Mouse (Mus musculus) CH12F3 (cell line): ENCODE results near the gene Iqcf4.

Experiments
- in situ Hi-C: fragments of 300-500 bp; cut with MboI; formaldehyde crosslinking; loops from 2 replicates; pipeline ENCODE4 v1.14.3; 2020; ENCODE audit warnings: low sequenced_read_pairs

Iqcf4 gene

GRCm38 (mm10) chr9:106519909-106520308, 50.9 kb downstream of the Iqcf4 start:
- in situ Hi-C loops, result no loop called here

- in situ Hi-C loops, result no loop called here
These were observed 51.4 kb downstream of the Iqcf4 start for GRCm38 (mm10) chr9:106519433-106519832.
